Mouse (Mus musculus): Measurements from ENCODE around the gene Frs3.

DNA sequence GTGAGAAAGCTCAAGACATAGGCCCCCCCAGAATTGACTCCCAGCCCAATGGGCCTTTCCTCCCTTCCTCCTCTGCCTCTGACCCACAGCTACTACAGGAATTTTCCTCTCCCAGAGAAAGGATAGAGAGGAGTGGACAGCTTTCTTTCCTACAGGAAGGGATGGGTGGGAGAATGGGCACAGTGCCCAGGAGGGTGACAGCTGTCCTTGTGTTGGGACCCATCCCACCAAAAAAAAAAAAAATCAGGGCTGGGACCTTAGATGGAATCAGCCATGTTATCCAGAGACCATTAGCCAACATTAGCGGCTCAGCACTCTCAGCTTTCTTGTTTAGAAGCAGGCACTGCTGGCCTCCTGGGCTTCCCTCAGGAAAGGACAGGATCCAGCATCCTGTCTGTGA lies 17.4 kb downstream of the Frs3 start:
- no peak for TF ChIP-seq POLR2A (IDR thresholded peaks at IDR 0.05; ENCODE audit: low read depth, low read length)
- no peak for TF ChIP-seq CTCF (IDR thresholded peaks at IDR 0.05; ENCODE audit: borderline replicate concordance, insufficient read depth, low read length)

All from embryonic fibroblast, embryonic 13.5 days (primary cell).